Mouse (Mus musculus): Measurements from ENCODE around the gene Emilin1.

The Emilin1 gene

DNA sequence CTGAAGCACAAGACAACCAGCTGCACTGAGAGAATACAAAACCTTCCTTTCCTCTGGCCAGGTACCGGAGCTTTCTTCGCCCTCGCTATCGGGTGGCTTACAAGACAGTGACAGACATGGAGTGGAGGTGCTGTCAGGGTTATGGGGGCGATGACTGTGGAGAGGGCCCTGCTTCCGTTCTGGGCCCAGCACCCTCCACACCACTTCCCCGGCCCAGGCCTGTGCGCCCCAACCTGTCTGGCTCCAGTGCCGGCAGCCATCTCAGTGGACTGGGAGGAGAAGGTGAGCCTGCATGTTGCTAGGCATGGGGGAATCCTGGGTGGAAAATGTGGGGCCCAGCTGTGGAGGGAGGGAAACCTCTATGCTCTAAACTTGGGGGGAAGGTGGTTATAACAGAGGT is 2.3 kb downstream of the Emilin1 start:
- POLR2A ChIA-PET, result interaction anchor here (0.5 to 30.7 kb wide), 34 partner anchors 8 to 420 kb away, joined by 3 to 838 read pairs (median 4); partner anchors contain the start of genes Ost4 (in 4 of the 4), Agbl5 (in 2 of the 4), Atraid (in 1 of the 4) and Dpysl5 (in 1 of the 4)
- CTCF ChIA-PET, result interaction anchor here (0.6 to 3.9 kb wide), 27 partner anchors 8 to 277 kb away, joined by 3 to 26 read pairs (median 3); partner anchors contain the start of genes Ost4 (in 2 of the 4), Agbl5 (in 1 of the 4), Eif2b4 (in 1 of the 4) and Snx17 (in 1 of the 4)

DNA sequence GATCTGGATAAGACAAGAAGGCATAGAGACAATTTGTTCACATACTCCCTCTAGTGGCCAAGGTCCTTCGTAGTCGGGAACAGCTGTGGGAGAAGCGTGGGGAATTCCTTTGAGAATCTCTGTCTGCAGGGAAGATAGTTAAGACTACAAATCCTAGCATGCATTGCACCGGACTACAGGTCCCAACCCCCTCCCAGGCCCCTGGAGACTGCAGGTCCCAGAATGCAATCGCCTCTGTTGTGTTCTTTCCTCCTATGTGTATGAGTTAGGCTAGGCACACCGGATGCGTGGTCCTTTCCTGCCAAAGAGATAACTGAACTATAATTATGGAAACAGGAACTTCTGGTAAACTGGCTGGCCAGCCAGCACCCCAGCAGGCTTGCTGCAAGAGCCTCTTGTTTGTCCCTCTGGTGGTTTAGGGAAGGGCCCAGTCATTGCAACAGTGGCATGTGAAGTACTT is 2.8 kb downstream of the Emilin1 start:
- POLR2A ChIA-PET, result interaction anchor here (0.5 to 30.7 kb wide), 29 partner anchors 8 to 286 kb away, joined by 3 to 838 read pairs (median 4); partner anchors contain the start of genes Ost4 (in 4 of the 4), Agbl5 (in 2 of the 4), Atraid (in 1 of the 4) and Dpysl5 (in 1 of the 4)
- CTCF ChIA-PET, result interaction anchor here (0.5 to 3.9 kb wide), 32 partner anchors 8 to 277 kb away, joined by 3 to 26 read pairs (median 3); partner anchors contain the start of genes Ost4 (in 2 of the 4), Agbl5 (in 1 of the 4), Eif2b4 (in 1 of the 4) and Snx17 (in 1 of the 4)

DNA sequence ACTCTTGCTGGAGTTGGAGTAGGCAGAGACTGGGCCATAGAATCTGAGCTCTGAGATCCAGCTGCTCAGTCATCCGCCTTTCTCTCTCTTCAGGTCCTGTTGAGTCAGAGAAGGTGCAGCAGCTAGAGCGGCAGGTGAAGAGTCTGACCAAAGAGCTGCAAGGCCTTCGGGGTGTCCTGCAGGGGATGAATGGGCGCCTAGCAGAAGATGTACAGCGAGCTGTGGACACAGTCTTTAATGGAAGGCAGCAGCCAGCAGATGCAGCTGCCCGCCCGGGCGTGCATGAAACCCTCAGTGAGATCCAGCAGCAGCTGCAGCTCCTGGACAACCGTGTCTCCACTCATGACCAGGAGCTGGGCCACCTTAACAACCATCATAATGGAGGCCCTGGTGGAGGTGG is 3.6 kb downstream of the Emilin1 start:
- CTCF ChIA-PET, result interaction anchor here (0.5 to 3.9 kb wide), 17 partner anchors 9 to 524 kb away, joined by 3 to 26 read pairs (median 4); partner anchors contain the start of genes Atraid (in 1 of the 4), Ost4 (in 1 of the 4) and Slc5a6 (in 1 of the 4)
- POLR2A ChIA-PET, result interaction anchor here (0.5 to 30.7 kb wide), 36 partner anchors 10 to 1176 kb away, joined by 3 to 838 read pairs (median 4); partner anchors contain the start of genes Gm29609 (in 3 of the 4), Gtf3c2 (in 3 of the 4), Ost4 (in 3 of the 4) and Agbl5 (in 2 of the 4)

DNA sequence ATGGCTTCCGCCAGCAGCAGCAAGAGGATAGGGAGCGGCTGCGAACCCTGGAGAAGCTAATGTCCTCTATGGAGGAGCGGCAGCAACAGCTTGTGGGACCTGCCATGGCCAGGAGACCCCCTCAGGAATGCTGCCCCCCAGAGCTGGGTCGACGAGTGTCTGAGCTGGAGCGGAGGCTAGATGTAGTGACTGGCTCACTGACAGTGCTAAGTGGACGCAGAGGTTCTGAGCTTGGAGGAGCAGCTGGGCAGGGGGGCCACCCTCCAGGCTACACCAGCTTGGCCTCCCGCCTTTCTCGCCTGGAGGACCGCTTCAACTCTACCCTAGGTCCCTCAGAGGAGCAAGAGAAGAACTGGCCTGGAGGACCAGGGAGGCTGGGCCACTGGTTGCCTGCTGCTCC is 4.1 kb downstream of the Emilin1 start:
- CTCF ChIA-PET, result interaction anchor here (0.5 to 3.9 kb wide), 17 partner anchors 10 to 525 kb away, joined by 3 to 26 read pairs (median 4); partner anchors contain the start of genes Atraid (in 1 of the 4), Ost4 (in 1 of the 4) and Slc5a6 (in 1 of the 4)
- POLR2A ChIA-PET, result interaction anchor here (0.5 to 30.7 kb wide), 40 partner anchors 8 to 923 kb away, joined by 3 to 838 read pairs (median 5); partner anchors contain the start of genes Gm29609 (in 3 of the 4), Gtf3c2 (in 3 of the 4), Ost4 (in 3 of the 4) and Agbl5 (in 2 of the 4)

DNA sequence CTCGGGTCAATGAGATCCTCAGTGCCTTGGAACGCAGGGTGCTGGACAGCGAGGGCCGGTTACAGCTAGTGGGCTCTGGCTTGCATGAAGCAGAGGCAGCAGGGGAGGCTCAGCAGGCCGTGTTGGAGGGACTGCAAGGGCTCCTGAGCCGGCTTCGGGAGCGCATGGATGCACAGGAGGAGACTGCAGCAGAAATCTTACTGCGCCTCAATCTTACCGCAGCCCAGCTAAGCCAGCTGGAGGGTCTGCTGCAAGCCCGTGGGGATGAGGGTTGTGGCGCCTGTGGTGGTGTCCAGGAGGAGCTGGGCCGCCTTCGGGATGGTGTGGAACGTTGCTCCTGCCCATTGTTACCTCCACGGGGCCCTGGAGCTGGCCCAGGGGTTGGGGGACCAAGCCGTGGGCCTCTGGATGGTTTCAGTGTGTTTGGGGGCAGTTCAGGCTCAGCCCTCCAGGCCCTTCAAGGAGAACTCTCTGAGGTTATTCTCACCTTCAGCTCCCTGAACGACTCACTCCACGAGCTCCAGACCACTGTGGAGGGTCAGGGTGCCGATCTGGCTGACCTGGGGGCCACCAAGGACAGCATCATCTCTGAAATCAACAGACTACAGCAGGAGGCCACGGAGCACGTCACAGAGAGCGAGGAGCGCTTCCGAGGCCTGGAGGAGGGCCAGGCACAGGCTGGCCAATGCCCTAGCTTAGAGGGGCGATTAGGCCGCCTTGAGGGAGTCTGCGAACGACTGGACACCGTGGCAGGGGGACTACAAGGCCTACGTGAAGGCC is 4.9 kb downstream of the Emilin1 start:
- POLR2A ChIA-PET, result interaction anchor here (0.7 to 30.7 kb wide), 36 partner anchors 9 to 270 kb away, joined by 3 to 838 read pairs (median 5); partner anchors contain the start of genes Ost4 (in 3 of the 4), Agbl5 (in 2 of the 4), Atraid (in 2 of the 4) and Gm29609 (in 2 of the 4)
- CTCF ChIA-PET, result interaction anchor here in 2 of 4 experiments (0.7 to 3.9 kb wide), 11 partner anchors 10 to 131 kb away, joined by 3 to 26 read pairs (median 5); partner anchors contain the start of genes Atraid (in 1 of the 2), Ost4 (in 1 of the 2) and Slc5a6 (in 1 of the 2)

DNA sequence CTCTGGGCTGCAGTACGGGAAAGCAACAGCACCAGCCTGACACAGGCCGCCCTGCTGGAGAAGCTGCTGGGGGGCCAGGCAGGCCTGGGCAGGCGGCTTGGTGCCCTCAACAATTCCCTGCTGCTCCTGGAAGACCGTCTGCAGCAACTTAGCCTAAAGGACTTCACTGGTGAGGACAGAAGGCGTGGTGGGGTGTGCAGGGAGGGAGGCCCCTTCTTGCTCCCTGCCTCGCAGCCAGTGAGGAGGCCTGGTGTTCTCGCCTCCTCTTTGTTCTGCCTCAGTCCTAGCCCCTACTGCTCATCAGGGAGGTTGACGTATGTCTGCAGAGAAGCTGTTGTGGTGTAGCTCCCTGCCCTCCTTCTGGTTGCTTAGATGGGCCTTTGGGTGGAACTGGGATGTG is 5.5 kb downstream of the Emilin1 start:
- ChIA-PET CTCF (interaction anchor here in 2 of 4 experiments (1.4 to 3.9 kb wide), 7 partner anchors 11 to 46 kb away, joined by 4 to 46 read pairs (median 5); partner anchors contain the start of gene Ost4 (in 1 of the 2)), POLR2A (interaction anchor here in 3 of 4 experiments (0.8 to 30.7 kb wide), 21 partner anchors 9 to 208 kb away, joined by 3 to 838 read pairs (median 10); partner anchors contain the start of genes Ost4 (in 3 of the 3), Agbl5 (in 2 of the 3), Atraid (in 1 of the 3) and Dpysl5 (in 1 of the 3))

DNA sequence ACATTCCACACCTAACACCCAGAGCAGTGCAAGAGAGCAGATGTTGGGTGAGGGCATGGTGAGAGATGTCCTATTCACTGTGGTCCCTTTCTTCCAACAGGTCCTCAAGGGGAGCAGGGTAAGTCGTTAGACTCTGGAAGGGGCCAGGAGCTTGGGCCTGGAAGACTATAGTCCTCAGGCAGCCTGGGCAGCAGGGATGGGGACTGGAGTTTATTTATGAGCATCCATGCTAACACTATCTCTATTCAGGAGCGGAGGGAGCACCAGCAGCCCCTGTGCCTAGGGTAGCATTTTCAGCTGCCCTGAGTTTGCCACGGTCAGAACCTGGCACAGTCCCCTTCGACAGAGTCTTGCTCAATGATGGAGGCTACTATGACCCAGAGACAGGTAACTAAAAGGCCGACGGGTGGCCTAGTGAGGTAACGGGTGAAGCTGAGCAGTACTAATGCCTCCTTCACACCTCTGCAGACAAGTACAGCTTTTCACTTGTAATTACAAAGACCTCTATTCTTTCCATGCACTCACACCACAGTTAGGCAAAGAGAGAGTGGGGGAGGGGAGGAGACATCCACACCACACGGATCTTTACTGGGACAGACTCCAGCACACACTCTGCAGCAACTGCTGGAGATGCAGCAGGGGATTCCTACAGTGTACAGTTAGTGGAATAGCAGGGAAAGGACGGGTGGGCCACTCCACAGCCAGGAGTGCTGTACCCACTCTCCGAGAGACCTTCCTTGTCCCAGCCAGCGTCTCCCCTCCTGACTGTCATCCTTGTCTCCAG is 6.8 kb downstream of the Emilin1 start:
- ChIA-PET CTCF (interaction anchor here in 3 of 4 experiments (0.6 to 3.7 kb wide), 6 partner anchors 7 to 444 kb away, joined by 3 to 46 read pairs (median 4); no protein-coding TSS in a partner anchor), POLR2A (interaction anchor here in 3 of 4 experiments (0.6 to 30.7 kb wide), 14 partner anchors 12 to 703 kb away, joined by 3 to 838 read pairs (median 4); partner anchors contain the start of genes Ost4 (in 3 of the 3), Agbl5 (in 2 of the 3) and Slc5a6 (in 1 of the 3))

DNA sequence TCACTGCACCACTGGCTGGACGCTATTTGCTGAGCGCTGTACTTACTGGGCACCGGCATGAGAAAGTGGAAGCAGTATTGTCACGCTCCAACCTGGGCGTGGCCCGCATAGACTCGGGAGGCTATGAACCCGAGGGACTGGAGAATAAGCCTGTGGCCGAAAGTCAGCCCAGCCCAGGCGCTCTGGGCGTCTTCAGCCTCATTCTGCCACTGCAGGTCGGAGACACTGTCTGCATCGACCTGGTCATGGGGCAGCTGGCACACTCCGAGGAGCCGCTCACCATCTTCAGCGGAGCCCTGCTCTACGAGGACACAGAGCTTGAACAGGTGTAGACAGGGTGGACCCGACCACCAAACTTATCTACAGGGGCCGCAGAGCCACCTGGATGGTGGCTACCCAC is 7.4 kb downstream of the Emilin1 start:
- CTCF ChIA-PET, result interaction anchor here (1.3 to 3.7 kb wide), 7 partner anchors 7 to 444 kb away, joined by 3 to 46 read pairs (median 4); partner anchors contain the start of gene Emilin1 (in 1 of the 4)
- POLR2A ChIA-PET, result interaction anchor here in 3 of 4 experiments (0.6 to 30.7 kb wide), 19 partner anchors 9 to 128 kb away, joined by 3 to 838 read pairs (median 6); partner anchors contain the start of genes Ost4 (in 3 of the 3), Agbl5 (in 2 of the 3), Slc5a6 (in 2 of the 3) and Atraid (in 1 of the 3)

DNA sequence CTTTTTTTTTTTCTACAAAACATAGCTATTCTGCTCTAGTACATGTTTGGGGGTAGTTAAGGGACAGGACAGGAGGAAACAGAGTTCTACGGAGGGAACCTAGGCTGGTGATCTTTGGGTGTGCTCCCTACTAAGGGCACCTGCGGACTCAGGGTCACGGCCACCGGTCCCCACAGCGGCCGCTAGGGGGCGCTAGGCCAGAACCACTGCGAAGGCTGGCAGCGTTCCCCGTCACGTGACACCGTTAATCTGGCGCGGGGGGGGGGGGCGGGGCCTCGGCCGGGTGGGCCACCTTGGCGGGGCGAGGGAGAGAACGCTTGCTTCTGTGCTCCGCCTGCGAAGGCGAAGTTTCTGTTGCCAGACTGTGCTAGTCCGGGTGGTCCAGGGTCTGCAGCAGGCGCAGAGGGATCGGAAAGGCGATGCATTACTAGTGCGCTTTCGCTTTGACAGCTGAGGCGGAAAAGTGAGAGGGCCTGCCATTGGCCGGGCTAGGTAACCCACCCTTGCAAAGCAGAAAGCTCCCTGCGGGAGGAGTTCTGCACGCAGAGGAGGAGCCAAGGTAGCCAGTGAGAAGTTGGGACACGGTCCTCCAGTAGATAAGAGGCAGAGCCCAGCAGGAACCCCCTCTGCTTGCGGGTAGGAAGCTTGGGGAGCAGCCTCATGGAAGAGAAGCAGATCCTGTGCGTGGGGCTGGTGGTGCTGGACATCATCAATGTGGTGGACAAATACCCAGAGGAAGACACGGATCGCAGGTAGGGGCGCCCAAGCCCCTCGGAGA is 8.2 kb downstream of the Emilin1 start, which contains the start of gene Khk:
TSS of gene Khk (plus strand) at position 176 of the 778 bp plus-strand sequence.
- ChIA-PET POLR2A (interaction anchor here in 3 of 4 experiments (0.6 to 30.7 kb wide), 47 partner anchors 8 to 1580 kb away, joined by 3 to 838 read pairs (median 5); partner anchors contain the start of genes Agbl5 (in 3 of the 3), Ost4 (in 3 of the 3), Atraid (in 2 of the 3) and Preb (in 2 of the 3)), CTCF (interaction anchor here (0.5 to 3.7 kb wide), 35 partner anchors 8 to 760 kb away, joined by 3 to 46 read pairs (median 3); partner anchors contain the start of genes Agbl5 (in 1 of the 4), Atraid (in 1 of the 4), Cgref1 (in 1 of the 4) and Emilin1 (in 1 of the 4))

DNA sequence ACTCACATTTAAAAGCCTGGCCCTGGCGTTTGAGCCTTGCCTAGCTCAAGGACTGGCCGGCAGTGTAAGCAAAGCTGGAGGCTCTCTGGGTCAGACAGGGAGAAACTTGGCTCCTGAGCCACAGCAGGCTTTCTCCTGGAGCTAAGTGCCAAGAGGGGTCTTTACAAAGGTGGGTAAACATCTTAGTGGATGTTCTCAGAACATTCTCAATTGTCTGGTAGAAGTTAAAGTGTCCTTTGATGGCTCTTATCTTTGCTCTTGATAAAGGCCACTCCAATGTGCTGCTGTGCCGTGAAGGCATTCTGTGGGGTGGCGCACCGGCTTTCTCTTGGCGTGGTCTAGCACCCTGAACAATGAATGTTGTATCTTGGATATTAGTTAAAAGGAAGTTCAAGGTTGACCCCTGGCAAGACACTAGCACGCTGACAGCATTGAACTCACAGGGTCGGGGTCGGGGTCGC is 9.4 kb downstream of the Emilin1 start:
- POLR2A ChIA-PET, result interaction anchor here (0.9 to 30.7 kb wide), 24 partner anchors 10 to 279 kb away, joined by 3 to 838 read pairs (median 6); partner anchors contain the start of genes Ost4 (in 3 of the 4), Agbl5 (in 2 of the 4), Atraid (in 1 of the 4) and Emilin1 (in 1 of the 4)

DNA sequence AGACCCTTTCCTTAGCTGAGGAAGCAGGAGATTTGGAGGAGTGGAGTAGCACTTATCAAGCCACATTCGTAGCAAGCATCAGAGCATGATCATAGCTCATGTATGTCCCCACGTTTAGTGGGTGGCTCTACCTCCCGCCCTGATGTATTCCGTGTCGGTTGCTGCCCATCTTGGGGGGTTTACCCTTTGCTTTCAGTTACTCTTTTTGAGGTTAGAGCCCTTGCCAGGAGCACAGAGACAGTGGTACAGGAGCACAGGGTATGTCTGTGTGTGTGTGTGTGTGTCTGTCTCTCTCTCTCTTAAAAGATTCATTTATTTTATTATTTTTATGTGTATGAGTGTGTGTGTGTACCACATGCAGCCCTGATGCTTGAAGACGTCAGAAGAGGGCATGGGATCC is 9.9 kb downstream of the Emilin1 start:
- CTCF ChIA-PET, result no interaction called here
- POLR2A ChIA-PET, result interaction anchor here in 2 of 4 experiments (1.7 to 30.7 kb wide), 7 partner anchors 10 to 242 kb away, joined by 3 to 838 read pairs (median 8); partner anchors contain the start of genes Agbl5 (in 2 of the 2), Emilin1 (in 1 of the 2), Ost4 (in 1 of the 2) and Preb (in 1 of the 2)

More for the DNA sequence above, 9.4 kb downstream of the Emilin1 start:
- CTCF ChIA-PET, result interaction anchor here (0.9 to 3.7 kb wide), 7 partner anchors 7 to 404 kb away, joined by 3 to 46 read pairs (median 3); no protein-coding TSS in a partner anchor

DNA sequence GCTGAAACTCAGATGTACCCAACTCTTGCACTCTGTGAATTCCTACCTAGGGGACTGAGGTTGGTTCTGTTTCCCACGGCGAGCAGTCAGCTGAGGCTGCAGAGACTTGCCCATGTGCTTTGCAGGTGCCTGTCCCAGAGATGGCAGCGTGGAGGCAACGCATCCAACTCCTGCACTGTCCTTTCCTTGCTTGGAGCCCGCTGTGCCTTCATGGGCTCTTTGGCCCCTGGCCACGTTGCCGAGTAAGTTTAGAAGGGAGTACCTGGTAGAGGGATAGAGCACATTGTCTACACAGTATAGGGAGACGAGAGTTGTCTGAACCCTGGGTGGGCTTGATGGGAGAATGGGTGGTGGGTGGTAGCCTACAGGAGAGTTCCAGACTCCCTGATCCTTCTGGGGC is 11.4 kb downstream of the Emilin1 start:
- POLR2A ChIA-PET, result interaction anchor here in 2 of 4 experiments (0.6 to 30.7 kb wide), 5 partner anchors 17 to 160 kb away, joined by 3 to 838 read pairs (median 5); partner anchors contain the start of genes Agbl5 (in 2 of the 2) and Ost4 (in 2 of the 2)
- CTCF ChIA-PET, result no interaction called here

DNA sequence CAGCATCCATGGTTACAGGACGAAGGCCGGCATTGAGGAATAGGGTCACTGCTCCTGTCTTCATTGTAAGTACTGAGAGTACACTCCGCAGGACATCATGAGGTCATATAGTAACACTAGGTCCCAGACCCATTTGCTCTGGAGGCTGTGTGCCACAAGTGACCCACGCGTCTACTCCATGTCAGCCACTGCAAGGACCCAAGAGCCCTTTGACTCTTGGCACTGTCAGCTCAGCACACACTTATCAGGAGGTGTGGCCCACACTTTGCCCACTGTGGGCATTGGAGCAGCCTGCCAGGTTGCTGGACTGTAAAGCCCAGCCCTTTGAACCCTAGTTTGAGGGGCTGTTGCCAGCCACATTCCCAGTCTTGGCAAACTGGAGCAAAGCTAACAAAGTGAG is 12.0 kb downstream of the Emilin1 start:
- ChIA-PET CTCF (no interaction called here), POLR2A (interaction anchor here in 1 of 4 experiments (0.6 to 30.7 kb wide), 2 partner anchors 27 to 160 kb away, joined by 4 to 838 read pairs; partner anchors contain the start of genes Agbl5 and Ost4)

DNA sequence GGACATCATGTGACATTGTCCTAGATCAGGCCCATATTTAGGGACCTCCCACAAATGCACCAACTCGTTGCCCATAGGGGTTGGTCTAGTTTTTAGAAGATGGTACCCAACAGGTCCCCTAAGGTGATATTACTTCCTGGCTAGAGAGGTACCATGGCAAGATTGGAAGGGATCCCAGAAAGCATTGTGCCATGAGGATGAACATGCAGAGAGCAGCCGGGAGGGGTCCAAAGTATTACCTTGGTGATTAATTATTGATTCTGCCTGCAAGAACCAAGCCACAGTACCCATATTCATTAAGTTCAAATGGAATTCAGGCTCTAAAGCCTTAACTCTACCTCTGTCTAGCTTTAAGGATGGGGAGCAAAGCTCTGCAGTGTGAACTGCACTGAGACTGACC is 12.9 kb downstream of the Emilin1 start:
- POLR2A ChIA-PET, result interaction anchor here in 3 of 4 experiments (0.6 to 2.5 kb wide), 4 partner anchors 17 to 122 kb away, joined by 3 to 8 read pairs (median 3); partner anchors contain the start of genes Preb (in 1 of the 3) and Slc5a6 (in 1 of the 3)
- CTCF ChIA-PET, result no interaction called here
